Mouse (Mus musculus) urinary bladder, postnatal 36 days (tissue): Measurements from ENCODE around the gene Ap5s1.

ENCODE experiments used
- DNase-seq, 2 experiments: peaks; one replicate each; pipeline ENCODE4 v3.0.0; 2022; ENCODE audit warnings: low spot score in 2 of 2, mixed read lengths in 1 of 2

The Ap5s1 gene

DNA sequence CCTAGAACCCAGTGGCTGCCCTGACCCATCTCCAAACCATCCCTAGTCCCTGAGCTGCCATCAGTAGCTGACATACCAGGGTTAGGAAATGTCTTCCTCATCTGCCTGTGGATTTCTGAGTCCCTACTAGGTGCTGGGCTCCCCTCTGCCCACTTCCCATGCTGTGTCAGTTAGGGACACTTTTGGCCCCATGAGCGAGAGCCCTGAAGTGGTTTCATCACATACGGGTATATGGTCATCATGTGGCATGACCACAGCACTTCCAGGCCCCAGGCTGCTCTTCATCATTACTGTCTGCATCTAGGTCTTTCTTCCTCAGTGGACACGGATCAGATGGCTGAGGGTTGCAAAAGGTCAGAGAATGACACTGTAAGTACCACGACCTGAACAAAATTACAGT, at the start of gene Ap5s1:
Gene Ap5s1, plus strand, starts transcription at position 301 of the 400 bp plus-strand sequence.
- no peak for DNase-seq

DNA sequence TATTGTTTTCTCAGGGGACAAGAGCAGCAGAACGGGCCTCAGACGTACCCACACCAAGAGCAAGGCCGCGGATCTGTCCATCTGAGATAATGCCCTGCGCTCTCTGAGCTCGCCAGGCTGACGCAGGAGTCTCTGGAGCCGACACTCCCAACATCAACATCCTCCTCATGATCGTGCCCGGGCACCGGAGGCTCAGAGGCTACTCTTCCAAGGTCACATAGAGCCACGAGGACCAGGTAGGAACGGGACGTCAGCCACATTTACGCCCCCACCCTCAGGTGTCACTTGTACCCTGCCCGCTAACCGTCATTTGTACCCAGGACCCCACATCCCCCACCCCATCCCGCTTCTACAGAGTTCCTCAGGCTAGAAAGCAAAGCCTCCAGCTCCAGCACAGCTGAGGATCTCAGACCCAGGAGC, 47.4 kb upstream of the Ap5s1 start:
- DNase-seq = no peak

DNA sequence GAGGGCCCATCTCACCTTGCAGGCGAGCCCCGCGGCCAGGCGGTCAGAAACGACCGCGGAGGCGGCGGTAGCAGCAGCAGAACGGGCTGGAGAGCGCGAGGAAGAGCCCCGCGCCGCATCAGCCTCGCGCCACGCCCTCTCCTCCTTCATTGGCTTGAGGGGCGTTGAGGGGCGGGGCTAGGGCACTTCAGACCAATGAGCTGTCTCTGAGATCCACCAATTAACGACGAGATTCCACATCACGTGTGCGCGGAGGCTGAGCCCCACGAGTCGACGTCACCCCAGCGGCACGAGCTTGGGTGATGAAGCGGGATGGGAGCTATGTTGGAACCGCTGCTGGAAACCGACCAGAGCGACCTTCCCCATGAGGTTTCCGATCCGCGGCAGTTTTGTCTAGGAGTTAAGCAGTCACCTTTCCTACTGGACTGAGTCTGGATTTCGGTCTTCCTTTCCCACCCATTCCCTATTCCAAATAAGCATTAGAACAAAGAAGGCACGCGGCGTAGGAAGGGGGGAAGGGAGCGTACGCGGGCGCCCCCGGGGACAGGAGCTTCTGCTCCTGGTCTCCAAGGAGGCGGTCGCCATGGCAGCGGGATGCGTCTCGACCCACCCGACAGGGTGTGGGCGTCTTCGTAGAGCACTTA, 46.8 kb upstream of the Ap5s1 start, which contains the start of gene 1700037H04Rik:
Gene 1700037H04Rik, minus strand, starts transcription at position 144 of the 644 bp plus-strand sequence.
- peak; percentile 90 to 95 for DNase-seq

DNA sequence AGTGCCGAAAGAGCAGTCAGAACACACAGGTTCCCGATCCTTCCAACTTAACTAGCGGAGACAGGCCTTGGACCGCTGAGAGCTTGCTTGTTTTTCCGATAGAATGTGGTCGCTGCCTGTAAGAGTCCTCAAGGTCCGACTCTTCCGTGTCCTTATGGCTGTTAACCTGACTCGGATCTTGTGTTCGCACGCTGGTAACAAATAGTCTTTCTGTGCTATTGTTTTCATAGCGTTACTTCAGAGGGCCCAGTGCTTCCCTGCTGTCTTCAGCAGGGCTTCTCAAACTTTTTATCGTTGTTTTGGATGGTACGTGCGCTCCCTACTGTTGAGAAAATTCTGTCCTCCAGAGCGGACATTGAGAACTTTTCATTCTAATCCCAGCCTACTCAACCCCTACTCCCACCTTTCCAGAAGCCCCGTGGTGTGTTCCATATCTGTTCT, 46.2 kb upstream of the Ap5s1 start:
- no peak for DNase-seq

DNA sequence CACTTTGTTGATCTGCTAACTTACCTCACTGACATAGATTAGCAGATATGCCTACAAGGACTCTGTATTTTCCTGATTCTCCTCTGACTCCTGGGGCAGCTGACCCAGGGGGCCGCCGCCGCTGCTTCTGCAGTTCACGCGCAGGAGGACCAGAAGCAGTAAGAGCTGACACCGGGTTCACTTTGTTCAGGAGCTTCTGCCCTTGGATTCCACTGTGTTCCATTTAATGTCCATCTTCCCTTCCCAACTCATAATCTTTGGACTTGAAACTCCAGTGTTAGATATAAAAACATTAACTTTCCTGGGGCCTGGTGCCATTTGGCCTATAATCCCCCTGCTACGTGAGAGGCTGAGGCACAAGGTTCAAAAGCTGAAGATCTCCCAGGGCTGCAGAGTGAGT, 43.0 kb upstream of the Ap5s1 start:
- no peak for DNase-seq

DNA sequence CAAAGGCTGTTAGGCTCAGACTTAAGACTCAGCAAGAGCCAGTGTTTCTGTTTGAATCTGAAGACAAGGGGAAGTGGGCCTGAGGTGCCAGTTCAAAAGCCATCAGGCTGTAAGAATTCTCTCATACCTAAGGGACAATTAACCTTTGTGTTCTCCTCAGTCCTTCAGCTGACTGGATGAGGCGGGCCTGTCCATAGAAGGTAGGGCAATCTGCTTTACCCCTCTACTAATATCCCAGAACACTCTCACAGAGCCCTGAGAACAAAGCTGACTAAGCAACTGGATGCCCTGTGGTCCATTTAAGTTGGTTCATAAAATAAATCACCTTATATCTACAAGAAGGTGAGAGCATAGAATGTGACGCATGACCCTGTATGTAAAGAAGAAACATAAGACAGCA, 40.7 kb upstream of the Ap5s1 start:
- DNase-seq = no peak

DNA sequence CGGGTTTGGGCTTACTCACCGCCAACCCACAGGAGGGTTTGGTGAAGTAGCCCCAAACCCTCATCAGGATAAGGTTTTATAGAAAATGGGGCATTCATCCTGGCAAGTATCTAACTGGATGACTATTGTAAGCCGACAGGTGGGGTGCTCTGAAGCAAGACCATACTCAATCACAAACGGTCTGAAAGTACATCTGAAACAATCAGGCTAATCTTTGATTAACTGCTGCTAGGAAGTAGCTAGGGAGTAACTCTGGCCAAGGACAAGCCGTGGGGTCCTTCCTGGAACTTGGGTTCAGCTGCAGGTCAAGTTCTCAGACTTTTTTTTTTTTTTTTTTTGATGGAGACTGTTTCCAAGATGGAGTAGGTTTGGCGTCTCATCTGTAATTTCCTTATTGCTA, 38.9 kb upstream of the Ap5s1 start:
- DNase-seq = no peak

DNA sequence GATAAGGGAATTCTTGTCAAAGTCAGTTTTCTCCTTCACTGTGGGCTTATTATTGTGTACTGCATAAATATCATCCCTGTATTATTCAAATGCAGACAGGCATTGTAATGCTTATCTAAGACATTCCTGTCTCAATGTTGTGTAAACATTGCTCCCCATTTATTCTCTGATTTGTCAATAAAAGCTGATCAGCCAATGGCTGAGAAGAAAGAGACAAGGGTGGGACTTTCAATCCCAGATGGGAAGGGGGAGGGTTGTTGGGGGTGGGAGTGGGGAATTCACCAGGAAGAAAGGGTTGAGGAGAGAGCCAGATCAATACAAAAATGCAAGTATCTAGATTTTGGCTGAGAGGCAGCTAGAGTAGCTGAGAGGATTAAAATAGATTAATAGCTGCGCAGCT, 38.0 kb upstream of the Ap5s1 start:
- DNase-seq = no peak

DNA sequence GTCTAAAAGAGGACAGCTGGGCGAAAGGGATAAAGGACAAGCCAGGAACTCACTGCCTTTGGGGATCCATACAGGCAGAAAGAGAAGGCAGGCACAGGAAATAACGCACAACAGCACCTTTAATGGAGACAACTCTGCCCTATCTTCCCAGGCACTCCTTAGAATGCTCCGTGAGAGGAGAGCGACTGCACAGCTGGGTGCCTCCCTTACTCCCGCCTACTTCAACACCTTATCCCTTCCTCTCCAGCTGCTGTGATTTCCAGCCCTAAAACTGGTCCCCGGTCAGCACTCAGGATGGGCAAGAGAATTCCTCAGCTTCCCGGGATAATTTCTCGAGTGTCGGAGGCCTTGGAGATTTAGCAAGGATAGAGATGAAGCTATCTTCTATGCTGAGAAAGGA, 35.9 kb upstream of the Ap5s1 start:
- DNase-seq = no peak

DNA sequence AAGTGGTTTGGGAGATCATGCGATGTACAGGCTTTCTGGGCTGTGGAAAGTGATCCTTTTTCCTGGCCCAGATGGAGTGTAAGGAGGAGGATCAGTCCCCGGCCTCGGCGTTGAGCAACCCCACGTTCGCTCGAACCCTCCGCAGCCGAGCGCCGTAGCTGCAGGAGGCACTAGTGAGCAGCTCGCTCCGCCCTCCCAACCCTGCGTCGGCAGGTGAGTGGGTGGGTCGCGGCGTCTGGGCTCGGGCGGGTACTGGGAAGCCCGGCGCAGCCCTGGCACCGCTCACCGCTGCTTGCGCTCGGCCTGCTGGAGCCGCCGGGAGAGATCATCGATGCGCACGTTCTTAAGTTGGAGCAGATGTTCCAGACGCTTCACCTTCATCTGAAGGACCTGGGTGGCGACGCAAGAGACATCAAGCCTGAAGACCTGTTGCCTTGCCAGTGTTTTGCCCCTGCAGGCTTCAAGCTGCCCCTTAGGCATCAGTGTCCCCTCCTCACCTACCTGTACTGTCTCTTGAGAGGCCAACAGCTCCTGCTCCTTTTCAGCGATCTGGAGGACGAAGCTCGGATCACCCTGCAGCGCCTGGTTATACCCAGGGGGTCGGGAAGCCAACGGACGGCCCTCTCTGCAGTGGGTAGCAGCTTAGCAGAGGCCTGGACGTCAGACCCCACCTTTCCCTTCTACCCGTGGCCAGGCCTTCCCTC, 35.3 kb upstream of the Ap5s1 start:
- DNase-seq = peak; percentile 66 to 82

DNA sequence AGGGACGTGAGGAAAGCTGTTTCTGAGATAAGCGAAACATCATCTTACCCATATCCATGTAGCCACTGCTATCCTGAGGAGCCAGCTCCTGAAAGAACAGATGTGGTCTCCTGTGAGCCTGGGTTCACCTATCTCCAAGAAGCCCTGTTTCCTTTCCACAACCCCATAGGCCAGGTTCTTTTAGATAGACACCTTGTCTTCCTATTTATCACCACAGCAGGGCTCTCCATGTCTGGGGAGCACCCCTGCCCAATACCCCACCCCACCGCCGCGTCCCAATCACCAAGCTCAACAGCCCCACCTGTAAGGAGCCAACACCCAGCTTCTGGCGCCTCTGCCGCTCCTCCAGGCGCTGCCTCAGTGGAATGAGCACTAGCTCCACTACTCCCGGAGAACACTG, 34.6 kb upstream of the Ap5s1 start:
- no peak for DNase-seq

DNA sequence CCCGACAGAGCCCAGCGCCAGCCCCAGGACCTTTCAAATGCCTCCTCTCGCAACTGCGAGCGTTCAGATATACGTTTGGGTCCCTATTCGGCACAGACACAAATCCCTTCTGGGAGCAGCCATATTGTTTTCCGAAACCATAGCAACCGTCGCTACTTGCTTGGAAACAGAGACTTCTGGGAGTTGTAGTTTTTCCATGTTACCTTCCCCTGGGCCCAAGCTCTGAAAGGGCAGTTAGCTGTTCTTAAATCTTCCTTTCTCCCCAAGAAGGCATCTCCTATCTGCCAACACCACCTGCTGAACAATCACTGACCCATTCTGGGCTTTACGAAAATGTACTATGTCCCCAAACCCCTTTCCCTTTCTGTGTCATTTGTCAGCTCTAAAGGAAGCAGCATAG, 32.2 kb upstream of the Ap5s1 start:
- DNase-seq = peak; percentile 50 to 52

DNA sequence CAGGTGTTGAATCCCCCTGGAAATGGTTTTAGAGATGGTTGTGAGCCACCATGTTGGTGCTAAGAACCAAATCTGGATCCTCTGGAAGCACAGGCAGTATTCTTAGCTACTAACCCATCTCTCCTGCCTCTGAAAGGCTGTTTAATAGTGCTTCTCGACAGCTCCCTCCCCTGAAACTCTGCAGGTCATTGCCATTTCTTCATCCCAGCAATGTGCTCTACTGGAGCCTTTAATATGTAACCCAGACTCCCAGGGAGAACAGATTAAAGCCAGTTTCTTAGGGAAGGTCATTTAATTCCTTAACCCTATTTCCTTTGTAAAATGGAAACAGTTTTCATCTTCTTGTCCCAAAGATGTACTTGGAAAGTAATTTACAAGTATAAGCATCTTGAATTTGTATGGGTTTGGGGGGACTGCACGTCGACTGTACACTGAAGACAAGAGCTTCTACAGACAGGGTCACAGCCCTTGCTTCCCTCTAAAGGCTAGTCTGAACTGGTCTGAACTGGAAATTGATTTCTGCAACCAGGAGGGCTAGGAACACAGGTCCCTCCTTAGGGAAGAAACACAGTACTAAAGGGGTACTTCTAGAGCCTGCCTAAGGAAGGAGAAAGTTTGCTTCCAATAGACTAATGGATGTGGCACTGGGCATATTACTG, 31.5 kb upstream of the Ap5s1 start:
- DNase-seq = no peak

DNA sequence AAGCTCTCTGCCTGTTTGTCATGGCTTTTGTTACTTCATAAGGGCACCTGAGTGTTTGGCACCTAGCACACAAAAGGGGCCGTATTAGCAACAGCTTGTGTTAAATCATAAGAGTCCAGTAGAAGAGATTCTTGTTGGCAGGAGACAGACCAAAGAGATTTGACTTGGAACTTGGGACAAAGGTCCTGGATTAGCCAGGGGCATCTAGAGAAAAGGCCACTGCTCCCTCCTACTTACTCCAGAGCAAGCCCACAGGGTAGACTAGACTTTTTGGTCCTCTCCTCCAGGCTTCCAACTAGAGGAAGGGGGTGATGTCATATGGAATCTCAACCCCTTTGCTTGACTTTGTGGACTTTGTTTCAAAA, 31.0 kb upstream of the Ap5s1 start:
- DNase-seq = no peak

DNA sequence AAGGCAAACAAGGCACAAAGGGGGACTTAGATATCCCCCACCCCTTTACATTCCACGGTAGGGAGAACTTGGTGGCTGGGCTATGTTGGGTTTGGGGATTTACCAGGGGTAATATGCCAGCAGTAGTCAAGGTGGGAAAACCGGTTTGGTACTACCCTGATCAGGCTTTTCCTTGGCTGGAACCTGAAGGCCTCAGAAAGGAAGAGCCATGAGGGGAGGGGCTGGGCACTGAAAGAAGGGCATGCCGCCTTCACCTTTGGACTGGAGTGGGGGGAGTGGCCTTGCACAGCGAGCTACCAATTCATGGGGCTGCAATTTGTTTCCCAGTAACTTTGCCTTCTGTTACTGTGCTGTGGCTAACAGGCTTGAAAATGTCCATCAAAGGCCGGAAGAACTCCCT, 30.4 kb upstream of the Ap5s1 start:
- DNase-seq = peak in 1 of 2 experiments; percentile 61

DNA sequence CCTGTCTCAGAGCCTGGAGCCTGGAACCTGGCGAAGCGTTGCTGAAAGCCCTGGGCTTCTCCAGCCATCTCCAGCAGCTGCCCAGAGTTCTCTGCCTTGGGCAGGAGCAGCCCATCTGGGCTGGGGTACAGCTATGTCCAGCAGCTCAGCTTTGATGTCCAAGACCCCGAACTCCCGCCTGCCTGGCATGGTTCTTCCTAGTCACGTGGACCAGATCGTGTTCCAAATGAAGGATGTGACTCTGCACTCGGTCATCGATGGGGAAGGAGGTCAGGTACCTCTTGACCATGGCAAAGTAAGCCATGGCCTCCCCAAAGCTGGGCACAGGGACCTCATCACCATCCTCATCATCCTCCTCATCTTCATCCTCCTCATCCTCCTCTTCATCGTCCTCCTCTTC, 28.9 kb upstream of the Ap5s1 start:
- no peak for DNase-seq

DNA sequence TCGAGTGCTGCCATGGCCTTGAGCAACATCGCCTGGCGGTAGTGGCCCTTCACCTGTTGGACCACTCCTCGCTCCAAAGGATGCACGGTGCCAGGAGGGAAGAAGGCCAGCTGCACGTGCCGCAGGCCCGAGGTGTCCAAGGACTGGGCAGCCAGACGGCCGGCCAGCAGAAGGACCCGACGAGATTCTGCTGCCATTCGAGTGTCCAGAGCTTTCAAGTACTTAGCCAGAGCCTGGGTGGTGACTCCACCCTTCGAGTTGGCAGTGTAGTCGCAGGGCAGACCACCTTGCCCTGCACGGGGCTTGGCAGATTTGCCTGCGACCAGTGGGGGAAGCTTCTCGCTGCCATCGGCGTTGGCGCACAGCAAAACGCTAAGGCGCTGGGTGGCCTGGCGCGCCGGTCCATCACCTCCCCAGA, 28.0 kb upstream of the Ap5s1 start:
- no peak for DNase-seq

DNA sequence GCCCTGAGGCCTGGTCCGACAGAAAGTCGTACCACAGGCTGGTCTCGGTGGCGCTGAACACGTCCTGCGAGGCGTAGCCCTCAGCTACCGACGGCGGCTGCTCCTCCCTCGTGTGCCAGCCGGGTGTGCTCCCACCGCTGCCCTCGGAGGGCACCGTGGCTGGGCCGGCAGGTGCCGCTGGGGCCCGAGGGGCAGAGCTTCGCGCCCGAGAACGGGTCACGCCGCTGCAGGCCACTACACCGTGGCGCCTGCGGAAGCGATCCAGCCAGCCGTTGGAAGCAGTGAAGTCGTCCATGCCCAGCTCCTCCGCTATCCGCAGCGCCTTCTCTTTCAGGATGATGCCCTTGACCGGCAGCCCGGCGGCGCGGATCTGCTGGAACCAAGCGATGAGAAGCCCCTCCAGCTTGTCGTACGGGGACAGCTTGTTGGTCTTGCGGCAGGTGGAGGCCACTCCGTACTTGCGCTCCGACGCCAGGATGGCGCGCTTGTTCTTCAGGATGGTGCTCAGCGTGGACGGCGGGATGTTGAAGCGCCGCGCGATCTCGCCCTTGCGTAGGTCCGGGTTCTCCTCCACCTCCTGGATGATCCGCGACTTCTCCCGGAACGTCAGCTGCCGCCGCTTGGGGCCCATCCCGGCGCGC, 27.5 kb upstream of the Ap5s1 start:
- DNase-seq = peak in 1 of 2 experiments; percentile 59

DNA sequence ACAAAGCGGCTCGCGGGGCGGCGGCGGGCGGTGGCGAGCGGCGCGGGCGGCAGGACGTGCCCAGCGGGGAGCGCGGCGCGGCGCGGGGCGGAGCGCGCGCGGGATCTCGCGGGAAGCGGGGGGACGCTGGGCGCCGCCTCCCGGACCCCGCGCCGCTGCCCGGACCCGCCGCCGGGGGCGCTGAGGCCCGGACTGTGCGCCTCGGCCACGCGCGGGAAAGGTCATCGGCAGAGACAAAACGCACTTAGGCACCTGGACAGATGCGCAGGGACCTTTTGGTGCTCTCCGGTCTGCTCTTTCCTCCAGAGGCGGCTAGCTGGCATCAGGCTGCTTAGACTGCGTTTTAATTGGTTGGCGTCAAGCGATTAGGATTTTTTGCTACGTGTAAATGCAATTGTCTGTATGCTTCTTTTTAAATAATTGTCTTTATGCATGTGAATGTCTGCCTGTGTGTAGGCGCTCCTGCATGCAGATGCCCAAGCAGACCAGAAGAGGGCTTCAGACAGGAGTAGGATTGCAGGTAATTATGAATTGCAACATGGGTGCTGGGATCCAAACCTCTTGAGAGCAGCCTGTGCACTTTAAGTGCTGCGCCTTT, 26.8 kb upstream of the Ap5s1 start, which contains the start of gene Cenpb:
Gene Cenpb, minus strand, starts transcription at position 78 of the 598 bp plus-strand sequence.
- peak; percentile 83 to 84 for DNase-seq

DNA sequence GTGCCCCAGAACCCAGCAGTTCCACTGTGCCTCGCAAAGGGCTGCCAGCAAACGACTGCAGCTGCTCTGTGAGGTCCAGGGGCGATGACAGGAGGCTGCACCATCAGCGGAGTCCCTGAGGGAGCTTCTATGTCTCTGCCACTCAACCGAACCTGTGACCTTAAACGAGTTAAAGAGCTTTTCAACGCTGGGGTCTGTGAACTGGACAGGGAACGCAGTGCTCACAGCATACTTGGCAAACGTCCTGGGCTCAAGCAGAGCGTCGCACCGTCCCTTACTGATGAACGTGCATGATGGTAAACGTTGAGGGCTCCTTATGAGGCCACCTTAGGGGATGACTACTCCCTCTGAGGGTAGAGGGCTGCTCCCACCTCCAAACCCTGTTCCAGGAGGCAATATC, 20.5 kb upstream of the Ap5s1 start:
- no peak for DNase-seq

DNA sequence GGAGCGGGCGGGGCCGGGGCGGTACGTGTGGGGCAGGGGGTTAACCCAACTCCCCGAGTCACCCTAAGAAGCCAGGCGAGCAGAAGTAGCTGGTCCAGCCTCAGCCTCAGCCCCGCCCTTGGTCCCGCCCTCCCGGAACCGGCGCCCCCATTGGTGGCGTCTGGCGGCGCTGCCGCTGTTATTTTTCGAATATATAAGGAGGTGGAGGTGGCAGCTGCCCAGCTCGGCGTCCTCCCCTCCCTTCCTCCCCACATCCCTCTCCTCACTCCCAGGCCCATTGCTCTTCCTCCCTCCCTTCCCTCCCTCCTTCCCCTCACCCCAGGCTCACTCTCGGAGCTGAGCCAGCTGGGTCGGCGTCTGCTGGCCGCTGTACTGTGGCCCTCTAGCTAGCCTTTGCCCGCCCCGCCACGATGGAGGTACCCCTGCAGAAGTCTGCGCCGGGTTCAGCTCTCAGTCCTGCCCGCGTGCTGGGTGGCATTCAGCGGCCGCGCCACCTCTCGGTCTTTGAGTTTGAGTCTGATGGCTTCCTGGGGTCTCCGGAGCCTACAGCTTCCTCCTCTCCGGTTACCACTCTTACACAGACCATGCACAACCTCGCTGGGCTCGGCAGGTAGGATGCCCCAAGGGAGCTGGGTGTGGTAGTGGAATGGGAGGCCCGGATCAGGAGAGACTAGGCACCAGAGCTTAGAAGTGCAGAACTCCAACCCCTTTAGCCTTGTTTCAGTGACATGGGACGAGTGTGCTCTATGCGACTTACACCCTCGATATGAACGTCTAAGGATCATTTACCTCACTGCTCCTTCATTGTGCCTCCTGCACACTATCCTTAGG, 19.9 kb upstream of the Ap5s1 start, which contains the start of the genes Cdc25b and Spef1:
Gene Cdc25b, plus strand, starts transcription at position 179 of the 831 bp plus-strand sequence.
Gene Spef1, minus strand, starts transcription at position 512 of the 831 bp plus-strand sequence.
- peak; percentile 78 to 86 for DNase-seq
